Mouse (Mus musculus): Measurements from ENCODE around the gene Mgme1.
A peak's percentile ranks its signal among the peaks of the same experiment; 100 is the strongest.

Mgme1 gene

GRCm38 (mm10) chr2:144264398-144265119 is 5.9 kb upstream of the Mgme1 start:
- no peak for DNase-seq (ENCODE audit: low spot score in 2 of 2)

- DNase-seq (ENCODE audit: low spot score in 2 of 2): no peak
Measured at GRCm38 (mm10) chr2:144265120-144265488, 5.4 kb upstream of the Mgme1 start.

- peak in 1 of 2 experiments; percentile 34 for DNase-seq (ENCODE audit: low spot score in 2 of 2)
Measured at GRCm38 (mm10) chr2:144265916-144266683, 4.4 kb upstream of the Mgme1 start.

GRCm38 (mm10) chr2:144267004-144267730 is 3.3 kb upstream of the Mgme1 start:
- no peak for DNase-seq (ENCODE audit: low spot score in 2 of 2)

GRCm38 (mm10) chr2:144267731-144268015 is 2.8 kb upstream of the Mgme1 start:
- DNase-seq (ENCODE audit: low spot score in 2 of 2): peak; percentile 70 to 75

- DNase-seq (ENCODE audit: low spot score in 2 of 2): no peak
Measured at GRCm38 (mm10) chr2:144268446-144269305, 1.8 kb upstream of the Mgme1 start.

GRCm38 (mm10) chr2:144269306-144269650 is 1.2 kb upstream of the Mgme1 start:
- DNase-seq (ENCODE audit: low spot score in 2 of 2): no peak

GRCm38 (mm10) chr2:144269679-144270475 is 586 bp upstream of the Mgme1 start:
- DNase-seq (ENCODE audit: low spot score in 2 of 2): no peak

GRCm38 (mm10) chr2:144272088-144272487 is 1.6 kb downstream of the Mgme1 start:
- DNase-seq (ENCODE audit: low spot score in 2 of 2): no peak

- DNase-seq (ENCODE audit: low spot score in 2 of 2): no peak
Measured at GRCm38 (mm10) chr2:144274741-144275140, 4.3 kb downstream of the Mgme1 start.

- DNase-seq (ENCODE audit: low spot score in 2 of 2): no peak
Measured at GRCm38 (mm10) chr2:144276885-144277284, 6.4 kb downstream of the Mgme1 start.

- DNase-seq (ENCODE audit: low spot score in 2 of 2): no peak
Measured at GRCm38 (mm10) chr2:144279742-144280141, 9.3 kb downstream of the Mgme1 start.

GRCm38 (mm10) chr2:144280568-144280967 is 10.1 kb downstream of the Mgme1 start:
- DNase-seq (ENCODE audit: low spot score in 2 of 2): no peak

GRCm38 (mm10) chr2:144281417-144281816 is 11.0 kb downstream of the Mgme1 start:
- no peak for DNase-seq (ENCODE audit: low spot score in 2 of 2)

- DNase-seq (ENCODE audit: low spot score in 2 of 2): no peak
Measured at GRCm38 (mm10) chr2:144290321-144290720, 19.9 kb downstream of the Mgme1 start.

- no peak for DNase-seq (ENCODE audit: low spot score in 2 of 2)
Measured at GRCm38 (mm10) chr2:144291600-144292305, 21.3 kb downstream of the Mgme1 start.

GRCm38 (mm10) chr2:144295145-144295735 is 24.8 kb downstream of the Mgme1 start:
- DNase-seq (ENCODE audit: low spot score in 2 of 2): no peak

GRCm38 (mm10) chr2:144299749-144300669 is 29.5 kb downstream of the Mgme1 start:
- DNase-seq (ENCODE audit: low spot score in 2 of 2): peak; percentile 18 to 53

GRCm38 (mm10) chr2:144301101-144301500 is 30.6 kb downstream of the Mgme1 start:
- no peak for DNase-seq (ENCODE audit: low spot score in 2 of 2)

All from natural killer cell, adult 2 months (primary cell).